Mouse (Mus musculus) forebrain, postnatal 0 days (tissue): ENCODE results near the gene Ccdc57. TPM values are rescaled to one million over a fixed set of nuclear protein-coding genes. Genes with fewer than 3 reads are reported as not detected.
"Not testable (repeated sequence)": the region's sequence is repeated elsewhere in the genome, so short reads cannot be mapped to it uniquely, and the experiment has no call there.

Source experiments
- ATAC-seq: fragments of 200-750 bp; cut with Nextera tagmentation; 2 replicates; pipeline ENCODE4 v1.8.0; 2017; ENCODE audit warnings: mild to moderate bottlenecking, moderate library complexity
- DNase-seq: peaks from one replicate; pipeline ENCODE4 v3.0.0-alpha.2; 2015
- H3K27ac ChIP-seq: fragments of 300-500 bp; sonication (generic); 2 replicates; pipeline ENCODE4 v1.5.1; 2014; ENCODE audit warnings: low read depth, mild to moderate bottlenecking, antibody characterized with exemption, low read length, moderate library complexity, mixed read lengths
- H3K27me3 ChIP-seq: fragments of 300-500 bp; sonication (generic); 2 replicates; pipeline ENCODE4 v1.6.1; 2014; ENCODE audit warnings: mild to moderate bottlenecking, low read length, mixed read lengths; ENCODE audit not compliant: insufficient read depth
- H3K36me3 ChIP-seq: fragments of 300-500 bp; sonication (generic); 2 replicates; pipeline ENCODE4 v1.6.1; 2014; ENCODE audit warnings: mild to moderate bottlenecking, moderate library complexity; ENCODE audit not compliant: insufficient read depth
- H3K4me1 ChIP-seq: fragments of 300-500 bp; sonication (generic); 2 replicates; pipeline ENCODE4 v1.6.1; 2014; ENCODE audit warnings: antibody characterized with exemption; ENCODE audit not compliant: insufficient read depth
- H3K4me2 ChIP-seq: fragments of 300-500 bp; sonication (generic); 2 replicates; pipeline ENCODE4 v1.6.1; 2014; ENCODE audit warnings: low read depth, mild to moderate bottlenecking, moderate library complexity
- H3K4me3 ChIP-seq: fragments of 300-500 bp; sonication (generic); 2 replicates; pipeline ENCODE4 v1.5.1; 2014; ENCODE audit warnings: low read depth, low read length, mixed read lengths
- H3K9ac ChIP-seq: fragments of 300-500 bp; sonication (generic); 2 replicates; pipeline ENCODE4 v1.6.1; 2014; ENCODE audit warnings: mild to moderate bottlenecking
- H3K9me3 ChIP-seq: fragments of 300-500 bp; sonication (generic); 2 replicates; pipeline ENCODE4 v1.6.1; 2016; ENCODE audit warnings: low read length
- CTCF ChIP-seq: sonication (generic); IDR thresholded peaks from 2 replicates; pipeline ENCODE4 v1.5.1; 2016; ENCODE audit warnings: antibody characterized with exemption, control low read depth, low read depth
- WGBS: fragments of 180-500 bp; shearing (Covaris S2); extraction: QIAGEN DNeasy Blood & Tissue Kit; methylation state at CpG from one replicate; pipeline ENCODE4 v1.1.7; 2014; 5-methylcytosine and 5-hydroxymethylcytosine counted together
- polyA plus RNA-seq: library from polyadenylated mRNA; unstranded; fragments of >200 nt; fragmentation: Nextera tagmentation; extraction: Ambion mirVana; gene quantifications from 2 replicates; pipeline ENCODE4 v1.2.1, GENCODE M21; 2015
- total RNA-seq: library from RNA; depleted of rRNA; stranded (reverse); fragments of >200 nt; gene quantifications from 2 replicates; pipeline ENCODE4 v1.2.3, GENCODE M21; 2014

The Ccdc57 gene
- total and polyA plus RNA-seq, 2 experiments from 2014 or later = 6.9 to 11.6 TPM

GRCm38 (mm10) chr11:120851132-120851531, 81.5 kb downstream of the Ccdc57 start:
- Histone ChIP-seq H3K4me1 (no peaks in the 10 kb centered on the region), H3K9me3 (no peaks in the 10 kb centered on the region), H3K27ac (no peak overlapping the region), H3K4me3 (no peak overlapping the region), H3K36me3 (0 out of 2 replicates have a peak, but pooled peaks cover 9% of the 10 kb centered on the region), H3K27me3 (no peaks in the 10 kb centered on the region), H3K9ac (no peak overlapping the region), H3K4me2 (no peak overlapping the region)
- WGBS = 76% methylated on average over 1 of the region's 1 CpGs
- DNase-seq = no peak
- no peak for TF ChIP-seq CTCF
- ATAC-seq = no peak

GRCm38 (mm10) chr11:120850331-120851030, 82.2 kb downstream of the Ccdc57 start:
- Histone ChIP-seq H3K9me3 (no peaks in the 10 kb centered on the region), H3K4me3 (no peak overlapping the region), H3K4me2 (no peak overlapping the region), H3K36me3 (0 out of 2 replicates have a peak, but pooled peaks cover 8% of the 10 kb centered on the region), H3K27me3 (no peaks in the 10 kb centered on the region), H3K4me1 (no peaks in the 10 kb centered on the region), H3K27ac (no peak overlapping the region), H3K9ac (no peak overlapping the region)
- WGBS = 60% methylated on average over 2 of the region's 2 CpGs
- ATAC-seq (no peak), DNase-seq (no peak)
- no peak for TF ChIP-seq CTCF

- H3K27me3 ChIP-seq = no peaks in the 10 kb centered on the region
- TF ChIP-seq CTCF = no peak
- H3K9ac ChIP-seq = no peak overlapping the region
- no peak overlapping the region for H3K27ac ChIP-seq
- H3K4me1 ChIP-seq = no peaks in the 10 kb centered on the region
- H3K9me3 ChIP-seq = no peaks in the 10 kb centered on the region
- no peak for ATAC-seq
- 89% methylated on average over 9 of the region's 9 CpGs for WGBS
- no peak overlapping the region for H3K4me3 ChIP-seq
- no peaks in the 10 kb centered on the region for H3K36me3 ChIP-seq
- H3K4me2 ChIP-seq = no peak overlapping the region
- no peak for DNase-seq
Observed at GRCm38 (mm10) chr11:120846725-120847475, 85.8 kb downstream of the Ccdc57 start.

GRCm38 (mm10) chr11:120844329-120844728, 88.3 kb downstream of the Ccdc57 start:
- H3K9ac ChIP-seq = no peak overlapping the region
- no peaks in the 10 kb centered on the region for H3K36me3 ChIP-seq
- no peaks in the 10 kb centered on the region for H3K9me3 ChIP-seq
- no peak overlapping the region for H3K4me3 ChIP-seq
- DNase-seq (no peak), ATAC-seq (no peak)
- no peaks in the 10 kb centered on the region for H3K27me3 ChIP-seq
- no peak for TF ChIP-seq CTCF
- H3K4me1 ChIP-seq = no peaks in the 10 kb centered on the region
- WGBS = 86% methylated on average over 4 of the region's 4 CpGs
- H3K27ac ChIP-seq = no peak overlapping the region
- no peak overlapping the region for H3K4me2 ChIP-seq

- no peaks in the 10 kb centered on the region for H3K9me3 ChIP-seq
- peak overlapping the region; percentile 66 for H3K27ac ChIP-seq
- H3K36me3 ChIP-seq = peaks cover 3% of the 10 kb centered on the region; the same call in 1 of the 2 replicates
- no peaks in the 10 kb centered on the region for H3K27me3 ChIP-seq
- peak; percentile 52 for DNase-seq
- H3K4me1 ChIP-seq = no peaks in the 10 kb centered on the region
- H3K4me3 ChIP-seq = no peak overlapping the region
- H3K9ac ChIP-seq = no peak overlapping the region
- WGBS = 11% methylated on average over 8 of the region's 8 CpGs
- ATAC-seq = peak; percentile 90
- TF ChIP-seq CTCF = no peak
- no peak overlapping the region for H3K4me2 ChIP-seq
Observed at GRCm38 (mm10) chr11:120833555-120834280, 99.0 kb downstream of the Ccdc57 start.

GRCm38 (mm10) chr11:120832962-120833361, 99.7 kb downstream of the Ccdc57 start:
- H3K4me2 ChIP-seq, H3K4me3 ChIP-seq, H3K27me3 ChIP-seq, DNase-seq, H3K9ac ChIP-seq, H3K4me1 ChIP-seq, H3K9me3 ChIP-seq, H3K36me3 ChIP-seq, ATAC-seq: not testable (repeated sequence)
- H3K27ac ChIP-seq = peak overlapping the region; percentile 66; the same call in 1 of the 2 replicates
- 91% methylated on average over 5 of the region's 5 CpGs for WGBS
